In genomic region chr2:125340381-125340780, GRCm38 (mm10) we compare ENCODE assay signal across 23 mouse cellular contexts.
"Had no signal": no experiment of that assay in that cellular context is flagged by ENCODE, and none has a peak within 500 bp of the region (broad histone marks: within the 10 kb centered on the region; RNA-seq: fewer than 3 reads in every experiment).

No protein-coding gene starts in this region.

- H3K27ac ChIP-seq: heart, adult 2 months; hindbrain, embryonic 10.5 days; hindbrain, embryonic 12.5 days; hindbrain, embryonic 14.5 days; intestine, embryonic 15.5 days; limb, embryonic 13.5 days; limb, embryonic 15.5 days; liver, embryonic 12.5 days; liver, embryonic 14.5 days had no signal

- H3K27me3 ChIP-seq: hindbrain, embryonic 12.5 days; intestine, embryonic 15.5 days; limb, embryonic 13.5 days; limb, embryonic 15.5 days; liver, embryonic 12.5 days had no signal

- H3K9me3 ChIP-seq: hindbrain, embryonic 10.5 days; hindbrain, embryonic 12.5 days; intestine, embryonic 15.5 days; limb, embryonic 13.5 days; limb, embryonic 15.5 days; liver, embryonic 12.5 days had no signal

- H3K4me3 ChIP-seq: heart, adult 2 months; hindbrain, embryonic 10.5 days; hindbrain, embryonic 12.5 days; intestine, embryonic 15.5 days; limb, embryonic 13.5 days; limb, embryonic 15.5 days; liver, embryonic 12.5 days had no signal

- H3K4me1 ChIP-seq: hindbrain, embryonic 10.5 days; hindbrain, embryonic 12.5 days; intestine, embryonic 15.5 days; limb, embryonic 13.5 days; limb, embryonic 15.5 days; liver, embryonic 12.5 days had no signal

- ATAC-seq: forebrain, embryonic 16.5 days; hindbrain, embryonic 16.5 days; inflammation-experienced regulatory T-cells, adult 6 months; intestine, embryonic 15.5 days; liver, embryonic 12.5 days had no signal

- DNase-seq: gastrocnemius, postnatal 14 days; heart, adult 2 months; heart, postnatal 10 days; heart, postnatal 4 days; kidney, adult 11 months; kidney, adult 8-10 months; kidney, postnatal 36 days; layer of hippocampus, adult 9-11 months; layer of hippocampus, postnatal 36 days; left cerebral cortex, postnatal 4 days; lung, adult 18-20 months had no signal

- H3K4me2 ChIP-seq: heart, embryonic 11.5 days; hindbrain, embryonic 12.5 days; hindbrain, embryonic 14.5 days; intestine, embryonic 15.5 days; limb, embryonic 13.5 days; limb, embryonic 15.5 days; liver, embryonic 12.5 days had no signal

- H3K36me3 ChIP-seq: intestine, embryonic 15.5 days; liver, embryonic 12.5 days had no signal

- H3K9ac ChIP-seq: hindbrain, embryonic 12.5 days; hindbrain, embryonic 14.5 days; intestine, embryonic 15.5 days; limb, embryonic 13.5 days; limb, embryonic 15.5 days; liver, embryonic 12.5 days; liver, embryonic 14.5 days had no signal
